Mouse (Mus musculus) natural killer cell, adult 2 months (primary cell): Measurements from ENCODE around the gene Klhl23.
"Not testable (repeated sequence)": the region's sequence is repeated elsewhere in the genome, so short reads cannot be mapped to it uniquely, and the experiment has no call there.

Source experiments
- DNase-seq, 2 experiments: peaks; one replicate each; pipeline ENCODE4 v3.0.0; 2022; ENCODE audit warnings: low spot score in 2 of 2

Klhl23 gene

GRCm38 (mm10) chr2:69821711-69822110, at the start of gene Klhl23:
Klhl23 (plus strand) TSS chr2:69821944.
- DNase-seq: no peak

GRCm38 (mm10) chr2:69773331-69773730, 48.4 kb upstream of the Klhl23 start:
- no peak for DNase-seq

- peak; percentile 5 to 10 for DNase-seq
These were observed 43.5 kb upstream of the Klhl23 start for GRCm38 (mm10) chr2:69777985-69778835.

GRCm38 (mm10) chr2:69778836-69779177, 42.9 kb upstream of the Klhl23 start:
- peak; percentile 44 to 63 for DNase-seq

GRCm38 (mm10) chr2:69788974-69789373, 32.8 kb upstream of the Klhl23 start:
- DNase-seq: no peak

- DNase-seq: peak; percentile 97 to 98
These were observed 32.2 kb upstream of the Klhl23 start, which contains the start of the genes Ccdc173 and Phospho2 for GRCm38 (mm10) chr2:69789429-69790069. Ccdc173 (minus strand) TSS chr2:69789575. Phospho2 (plus strand) TSS chr2:69789623.

- peak; percentile 75 to 81 for DNase-seq
These were observed 31.5 kb upstream of the Klhl23 start for GRCm38 (mm10) chr2:69790285-69790684.

- no peak for DNase-seq
These were observed 31.0 kb upstream of the Klhl23 start for GRCm38 (mm10) chr2:69790722-69791121.

GRCm38 (mm10) chr2:69802911-69803312, 18.8 kb upstream of the Klhl23 start:
- peak; percentile 72 to 81 for DNase-seq

- DNase-seq: no peak
These were observed 18.0 kb upstream of the Klhl23 start for GRCm38 (mm10) chr2:69803756-69804155.

- not testable (repeated sequence) for DNase-seq
These were observed 17.1 kb upstream of the Klhl23 start for GRCm38 (mm10) chr2:69804663-69805062.

GRCm38 (mm10) chr2:69810169-69810568, 11.6 kb upstream of the Klhl23 start:
- no peak for DNase-seq

GRCm38 (mm10) chr2:69811349-69811748, 10.4 kb upstream of the Klhl23 start:
- DNase-seq: not testable (repeated sequence)

- no peak for DNase-seq
These were observed 5.2 kb upstream of the Klhl23 start for GRCm38 (mm10) chr2:69816575-69816974.

- DNase-seq: no peak
These were observed 3.2 kb upstream of the Klhl23 start for GRCm38 (mm10) chr2:69818350-69819085.

- DNase-seq: no peak
These were observed 1.5 kb upstream of the Klhl23 start for GRCm38 (mm10) chr2:69820201-69820600.

- peak in 1 of 2 experiments; percentile 2 for DNase-seq
These were observed 801 bp downstream of the Klhl23 start for GRCm38 (mm10) chr2:69822361-69823128.

GRCm38 (mm10) chr2:69823129-69823677, 1.5 kb downstream of the Klhl23 start:
- no peak for DNase-seq

GRCm38 (mm10) chr2:69825898-69826297, 4.2 kb downstream of the Klhl23 start:
- no peak for DNase-seq

GRCm38 (mm10) chr2:69826380-69826779, 4.6 kb downstream of the Klhl23 start:
- DNase-seq: no peak

GRCm38 (mm10) chr2:69828031-69828430, 6.3 kb downstream of the Klhl23 start:
- no peak for DNase-seq
